Mouse (Mus musculus) erythroid progenitor cell, adult 5-6 weeks (primary cell): ENCODE data around the gene Slc5a11. TPM values are rescaled to one million over a fixed set of nuclear protein-coding genes. Genes with fewer than 3 reads are reported as not detected.

Experiments used
- ATAC-seq: replicated peaks from 2 replicates; pipeline ENCODE4 v1.8.0; 2016; ENCODE audit warnings: moderate number of reproducible peaks, mild to moderate bottlenecking, moderate TSS enrichment, inconsistent platforms; ENCODE audit not compliant: poor library complexity, low FRiP score, severe bottlenecking
- total RNA-seq, 2 experiments: library from RNA; stranded (forward) in 1 of 2; stranded (reverse) in 1 of 2; fragments of 150-400 nt in 1 of 2; fragments of 186-747, 209-891 nt in 1 of 2; gene quantifications; 2 replicates each; pipeline versions ENCODE4 v1.2.3 to v1.2.4; 2015 to 2017; ENCODE audit warnings: low replicate concordance in 2 of 2

The Slc5a11 gene
- total RNA-seq, 2 experiments from 2014 or later = not detected

- no peak for ATAC-seq
Measured at GRCm38 (mm10) chr7:123258103-123258502, 43.5 kb downstream of the Slc5a11 start.

- ATAC-seq = no peak
Measured at GRCm38 (mm10) chr7:123273056-123273455, 58.5 kb downstream of the Slc5a11 start.

GRCm38 (mm10) chr7:123276568-123276967 is 62.0 kb downstream of the Slc5a11 start:
- ATAC-seq = no peak

- ATAC-seq = no peak
Measured at GRCm38 (mm10) chr7:123279797-123280196, 65.2 kb downstream of the Slc5a11 start.

GRCm38 (mm10) chr7:123283826-123284225 is 69.2 kb downstream of the Slc5a11 start:
- ATAC-seq = no peak

- ATAC-seq = no peak
Measured at GRCm38 (mm10) chr7:123285896-123286295, 71.3 kb downstream of the Slc5a11 start.

GRCm38 (mm10) chr7:123287903-123288302 is 73.3 kb downstream of the Slc5a11 start:
- ATAC-seq = no peak

- no peak for ATAC-seq
Measured at GRCm38 (mm10) chr7:123289176-123289575, 74.6 kb downstream of the Slc5a11 start.

GRCm38 (mm10) chr7:123291942-123292341 is 77.4 kb downstream of the Slc5a11 start:
- no peak for ATAC-seq

GRCm38 (mm10) chr7:123293898-123294297 is 79.3 kb downstream of the Slc5a11 start:
- ATAC-seq = no peak

GRCm38 (mm10) chr7:123295423-123295822 is 80.8 kb downstream of the Slc5a11 start:
- no peak for ATAC-seq

GRCm38 (mm10) chr7:123296097-123296496 is 81.5 kb downstream of the Slc5a11 start:
- no peak for ATAC-seq

GRCm38 (mm10) chr7:123298225-123298624 is 83.6 kb downstream of the Slc5a11 start:
- ATAC-seq = no peak

- no peak for ATAC-seq
Measured at GRCm38 (mm10) chr7:123300258-123300657, 85.7 kb downstream of the Slc5a11 start.

- ATAC-seq = no peak
Measured at GRCm38 (mm10) chr7:123305397-123305796, 90.8 kb downstream of the Slc5a11 start.

GRCm38 (mm10) chr7:123307236-123307635 is 92.7 kb downstream of the Slc5a11 start:
- no peak for ATAC-seq

- no peak for ATAC-seq
Measured at GRCm38 (mm10) chr7:123307887-123308558, 93.4 kb downstream of the Slc5a11 start.

GRCm38 (mm10) chr7:123311836-123312235 is 97.3 kb downstream of the Slc5a11 start:
- ATAC-seq = no peak

- no peak for ATAC-seq
Measured at GRCm38 (mm10) chr7:123312738-123313137, 98.2 kb downstream of the Slc5a11 start.

- ATAC-seq = peak; percentile 64
Measured at GRCm38 (mm10) chr7:123322452-123323121, 108.0 kb downstream of the Slc5a11 start.
